Mouse (Mus musculus): ENCODE results near the gene Atp5j2. TPM values are rescaled to one million over a fixed set of nuclear protein-coding genes. Genes with fewer than 3 reads are reported as not detected.

The Atp5j2 gene
- total RNA-seq, 4 experiments from 2014 or later = 319 to 686 (median 419) TPM

- peak; percentile 61 for DNase-seq
Observed at GRCm38 (mm10) chr5:145201321-145201991, 9.6 kb upstream of the Atp5j2 start, which contains the start of gene Zkscan14. Gene Zkscan14, minus strand, starts transcription at chr5:145201868.

GRCm38 (mm10) chr5:145200387-145200786 is 8.5 kb upstream of the Atp5j2 start:
- no peak for DNase-seq

GRCm38 (mm10) chr5:145190875-145191798 is 725 bp downstream of the Atp5j2 start:
- peak; percentile 88 for DNase-seq

GRCm38 (mm10) chr5:145190373-145190772 is 1.5 kb downstream of the Atp5j2 start:
- no peak for DNase-seq

GRCm38 (mm10) chr5:145189416-145189815 is 2.4 kb downstream of the Atp5j2 start:
- no peak for DNase-seq

GRCm38 (mm10) chr5:145185244-145185643 is 6.6 kb downstream of the Atp5j2 start:
- DNase-seq = no peak

- DNase-seq = no peak
Observed at GRCm38 (mm10) chr5:145178461-145178980, 13.3 kb downstream of the Atp5j2 start.

GRCm38 (mm10) chr5:145167306-145167661 is 24.6 kb downstream of the Atp5j2 start:
- DNase-seq = peak; percentile 32

- peak; percentile 98 for DNase-seq
Observed at GRCm38 (mm10) chr5:145166536-145167305, 25.1 kb downstream of the Atp5j2 start, which contains the start of the genes Ptcd1 and Cpsf4. Gene Ptcd1, minus strand, starts transcription at chr5:145167108. Gene Cpsf4, plus strand, starts transcription at chr5:145167213.

GRCm38 (mm10) chr5:145165184-145165583 is 26.7 kb downstream of the Atp5j2 start:
- DNase-seq = no peak

GRCm38 (mm10) chr5:145164710-145165109 is 27.2 kb downstream of the Atp5j2 start:
- DNase-seq = no peak

- DNase-seq = no peak
Observed at GRCm38 (mm10) chr5:145161361-145161760, 30.5 kb downstream of the Atp5j2 start.

- DNase-seq = no peak
Observed at GRCm38 (mm10) chr5:145152690-145153089, 39.2 kb downstream of the Atp5j2 start.

- DNase-seq = no peak
Observed at GRCm38 (mm10) chr5:145149294-145149693, 42.6 kb downstream of the Atp5j2 start.

- DNase-seq = no peak
Observed at GRCm38 (mm10) chr5:145147748-145148147, 44.1 kb downstream of the Atp5j2 start.

GRCm38 (mm10) chr5:145140611-145141010 is 51.3 kb downstream of the Atp5j2 start:
- no peak for DNase-seq

- DNase-seq = peak; percentile 92
Observed at GRCm38 (mm10) chr5:145139571-145140519, 52.0 kb downstream of the Atp5j2 start, which contains the start of the genes Pdap1 and Bud31. Gene Pdap1, minus strand, starts transcription at chr5:145140238. Gene Bud31, plus strand, starts transcription at chr5:145140362.

- DNase-seq = no peak
Observed at GRCm38 (mm10) chr5:145138836-145139235, 53.0 kb downstream of the Atp5j2 start.

Data from adrenal gland, adult 8-10 months (tissue).